Mouse (Mus musculus): Measurements from ENCODE around the gene Tomm70a. TPM values are rescaled to one million over a fixed set of nuclear protein-coding genes. Genes with fewer than 3 reads are reported as not detected.

Gene Tomm70a
- polyA plus RNA-seq, 1 experiment, result 13.2 TPM

DNA sequence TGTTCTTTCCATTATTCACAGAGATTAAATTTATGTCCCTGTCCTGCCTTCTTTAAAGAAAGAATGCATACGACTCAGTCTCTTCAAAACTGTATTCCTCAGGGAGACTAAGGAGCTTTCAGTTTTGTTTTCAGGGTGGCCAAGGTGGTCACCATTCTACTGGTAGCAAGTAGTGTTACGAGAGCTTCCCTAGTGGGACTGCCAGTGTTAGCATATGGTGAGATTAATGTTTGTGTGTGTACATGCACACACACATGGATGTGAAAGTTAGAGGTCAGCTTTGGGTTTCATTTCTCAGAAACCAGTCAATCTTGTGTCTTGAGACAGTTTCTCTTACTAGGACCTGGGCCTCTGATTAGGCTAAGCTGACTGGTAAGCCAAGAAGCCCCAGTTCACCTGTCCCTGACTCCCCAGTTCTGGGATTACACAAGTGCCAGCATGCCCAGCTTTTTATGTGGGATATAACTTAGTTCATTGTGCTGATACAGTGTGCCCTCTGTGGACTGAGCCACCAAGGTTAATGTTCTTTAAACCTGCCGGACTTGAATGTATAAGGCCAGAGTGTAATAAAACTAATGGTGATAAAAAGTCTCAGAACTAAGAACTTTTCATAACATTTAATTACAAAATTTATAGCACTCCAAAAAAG is 9.4 kb downstream of the Tomm70a start:
- WGBS, result 57% methylated on average over 3 of the region's 3 CpGs
- Histone ChIP-seq H3K4me1 (ENCODE audit: control insufficient read depth, insufficient read depth, low read length) (no peaks in the 10 kb centered on the region; the same call in 1 of the 2 replicates), H3K27ac (ENCODE audit: control insufficient read depth, insufficient read depth, low read depth, low read length, poor library complexity) (no peak overlapping the region), H3K4me3 (replicated peaks; ENCODE audit: control insufficient read depth, low read depth, low read length) (no peak overlapping the region)
- TF ChIP-seq POLR2A (IDR thresholded peaks at IDR 0.05; ENCODE audit: borderline replicate concordance, control insufficient read depth, low read depth, low read length), result no peak
- TF ChIP-seq CTCF (IDR thresholded peaks at IDR 0.05; ENCODE audit: control insufficient read depth, insufficient read depth, low read length), result no peak

DNA sequence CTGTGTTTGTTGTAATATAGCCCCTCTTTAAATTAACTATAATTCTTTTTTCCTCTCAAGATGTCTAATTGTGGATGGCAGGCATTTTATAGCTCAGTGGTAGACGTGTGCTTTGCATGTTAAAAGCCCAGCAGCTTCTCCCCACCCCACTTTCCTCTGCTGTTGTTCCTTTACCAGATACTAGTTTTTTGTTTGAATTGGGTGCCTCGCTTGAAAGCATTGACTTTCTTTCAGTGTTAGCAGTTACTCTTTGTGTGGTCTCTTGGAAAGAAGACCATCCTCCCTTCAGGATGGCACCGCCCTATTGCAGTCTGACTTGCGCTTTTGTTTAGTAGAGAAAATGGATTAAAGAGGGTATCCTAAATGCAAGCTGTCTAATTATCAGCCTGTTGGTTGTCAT is 10.0 kb downstream of the Tomm70a start:
- no peak overlapping the region for H3K4me3 ChIP-seq (replicated peaks; ENCODE audit: control insufficient read depth, low read depth, low read length)
- H3K27ac ChIP-seq (ENCODE audit: control insufficient read depth, insufficient read depth, low read depth, low read length, poor library complexity), result no peak overlapping the region
- no peaks in the 10 kb centered on the region; the same call in 1 of the 2 replicates for H3K4me1 ChIP-seq (ENCODE audit: control insufficient read depth, insufficient read depth, low read length)
- 80% methylated on average over 4 of the region's 4 CpGs for WGBS
- TF ChIP-seq POLR2A (IDR thresholded peaks at IDR 0.05; ENCODE audit: borderline replicate concordance, control insufficient read depth, low read depth, low read length) (no peak), CTCF (IDR thresholded peaks at IDR 0.05; ENCODE audit: control insufficient read depth, insufficient read depth, low read length) (no peak)

DNA sequence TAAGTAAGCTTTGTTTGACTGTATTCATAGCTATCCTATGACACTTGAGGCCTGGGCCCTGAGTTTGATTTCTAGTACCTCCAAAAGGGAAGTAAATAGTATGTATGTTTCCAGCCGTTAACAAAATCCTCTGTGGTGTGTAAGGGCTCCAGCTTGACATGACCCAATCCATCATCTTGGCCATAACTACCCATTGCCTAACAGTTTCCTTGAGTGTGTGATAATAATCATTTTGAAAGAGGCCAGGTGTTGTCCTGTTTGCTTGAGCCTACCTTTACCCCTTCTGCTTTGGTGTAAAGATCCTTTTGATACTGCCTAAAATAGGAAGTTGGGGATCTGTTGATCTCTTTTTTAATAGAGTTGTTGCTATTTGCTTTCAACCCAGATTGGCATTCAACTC is 10.8 kb downstream of the Tomm70a start:
- TF ChIP-seq CTCF (IDR thresholded peaks at IDR 0.05; ENCODE audit: control insufficient read depth, insufficient read depth, low read length), result no peak
- TF ChIP-seq POLR2A (IDR thresholded peaks at IDR 0.05; ENCODE audit: borderline replicate concordance, control insufficient read depth, low read depth, low read length), result no peak
- WGBS, result 16% methylated on average over 1 of the region's 1 CpGs
- no peaks in the 10 kb centered on the region; the same call in 1 of the 2 replicates for H3K4me1 ChIP-seq (ENCODE audit: control insufficient read depth, insufficient read depth, low read length)
- no peak overlapping the region for H3K27ac ChIP-seq (ENCODE audit: control insufficient read depth, insufficient read depth, low read depth, low read length, poor library complexity)
- no peak overlapping the region for H3K4me3 ChIP-seq (replicated peaks; ENCODE audit: control insufficient read depth, low read depth, low read length)

DNA sequence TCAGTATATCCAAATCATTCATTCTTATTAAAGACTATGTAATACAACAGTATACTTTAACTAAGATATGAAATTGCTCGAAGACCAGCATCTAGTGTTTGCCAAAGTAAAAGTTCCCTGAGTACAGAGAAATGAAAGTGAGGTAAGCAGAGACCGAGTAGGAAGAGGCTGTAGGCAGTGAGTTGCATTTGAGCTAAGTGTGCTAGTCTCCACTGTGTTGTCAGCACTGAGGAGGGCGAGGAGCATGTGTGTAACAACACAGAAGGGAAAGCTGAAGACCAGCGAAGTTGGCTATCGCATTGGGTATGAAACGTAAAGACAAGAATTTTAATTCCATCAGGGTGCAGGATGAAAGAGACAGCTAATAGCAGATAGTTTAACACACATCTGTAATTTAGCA is 12.1 kb downstream of the Tomm70a start:
- 79% methylated on average over 6 of the region's 6 CpGs for WGBS
- TF ChIP-seq POLR2A (IDR thresholded peaks at IDR 0.05; ENCODE audit: borderline replicate concordance, control insufficient read depth, low read depth, low read length) (no peak), CTCF (IDR thresholded peaks at IDR 0.05; ENCODE audit: control insufficient read depth, insufficient read depth, low read length) (no peak)

DNA sequence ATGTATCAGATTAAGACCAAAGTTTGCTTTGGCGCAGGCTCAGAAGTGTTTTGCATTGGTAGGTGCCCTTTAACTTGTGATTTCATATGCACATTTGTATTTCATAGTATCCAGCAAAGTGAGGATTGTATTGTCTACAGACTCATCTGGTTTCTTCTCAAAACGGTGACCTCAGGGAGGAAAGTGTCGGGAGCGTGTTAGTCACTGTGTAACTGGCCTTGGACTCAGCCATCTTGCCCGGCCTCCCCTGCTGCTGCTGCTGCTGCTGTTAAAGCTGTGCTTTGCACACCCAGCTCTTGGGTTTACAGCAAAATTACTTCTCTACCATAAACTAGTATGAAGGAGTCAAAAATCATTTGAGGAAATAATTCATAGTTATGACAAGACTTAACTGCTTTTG is 23.2 kb downstream of the Tomm70a start:
- H3K4me3 ChIP-seq (replicated peaks; ENCODE audit: control insufficient read depth, low read depth, low read length), result no peak overlapping the region
- no peak overlapping the region for H3K27ac ChIP-seq (ENCODE audit: control insufficient read depth, insufficient read depth, low read depth, low read length, poor library complexity)
- TF ChIP-seq POLR2A (IDR thresholded peaks at IDR 0.05; ENCODE audit: borderline replicate concordance, control insufficient read depth, low read depth, low read length) (no peak), CTCF (IDR thresholded peaks at IDR 0.05; ENCODE audit: control insufficient read depth, insufficient read depth, low read length) (no peak)
- no peaks in the 10 kb centered on the region for H3K4me1 ChIP-seq (ENCODE audit: control insufficient read depth, insufficient read depth, low read length)
- WGBS, result 94% methylated on average over 5 of the region's 5 CpGs

More for the DNA sequence above, 12.1 kb downstream of the Tomm70a start:
- Histone ChIP-seq H3K27ac (ENCODE audit: control insufficient read depth, insufficient read depth, low read depth, low read length, poor library complexity) (no peak overlapping the region), H3K4me3 (replicated peaks; ENCODE audit: control insufficient read depth, low read depth, low read length) (no peak overlapping the region), H3K4me1 (ENCODE audit: control insufficient read depth, insufficient read depth, low read length) (no peaks in the 10 kb centered on the region; the same call in 1 of the 2 replicates)

DNA sequence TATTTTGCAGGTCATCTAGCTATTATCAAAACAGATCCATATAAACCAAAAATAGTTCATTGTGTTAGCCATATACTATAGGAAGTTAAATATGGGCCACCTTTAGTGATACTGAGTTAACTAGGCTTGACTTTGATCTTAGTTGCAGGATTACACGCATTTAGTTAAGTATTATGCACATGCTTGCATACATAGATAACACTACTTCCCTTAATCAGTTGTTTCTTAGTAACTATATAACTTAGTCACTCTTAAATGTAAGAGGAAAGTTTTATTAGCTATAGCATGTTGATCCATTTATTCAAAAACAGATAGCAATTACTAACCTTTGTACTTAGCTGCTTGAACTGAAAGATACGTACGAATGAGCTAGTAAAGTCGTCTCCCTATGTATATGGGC is 29.9 kb downstream of the Tomm70a start:
- TF ChIP-seq POLR2A (IDR thresholded peaks at IDR 0.05; ENCODE audit: borderline replicate concordance, control insufficient read depth, low read depth, low read length) (no peak), CTCF (IDR thresholded peaks at IDR 0.05; ENCODE audit: control insufficient read depth, insufficient read depth, low read length) (no peak)
- H3K4me3 ChIP-seq (replicated peaks; ENCODE audit: control insufficient read depth, low read depth, low read length), result no peak overlapping the region
- H3K4me1 ChIP-seq (ENCODE audit: control insufficient read depth, insufficient read depth, low read length), result no peaks in the 10 kb centered on the region
- 90% methylated on average over 4 of the region's 4 CpGs for WGBS
- no peak overlapping the region for H3K27ac ChIP-seq (ENCODE audit: control insufficient read depth, insufficient read depth, low read depth, low read length, poor library complexity)

DNA sequence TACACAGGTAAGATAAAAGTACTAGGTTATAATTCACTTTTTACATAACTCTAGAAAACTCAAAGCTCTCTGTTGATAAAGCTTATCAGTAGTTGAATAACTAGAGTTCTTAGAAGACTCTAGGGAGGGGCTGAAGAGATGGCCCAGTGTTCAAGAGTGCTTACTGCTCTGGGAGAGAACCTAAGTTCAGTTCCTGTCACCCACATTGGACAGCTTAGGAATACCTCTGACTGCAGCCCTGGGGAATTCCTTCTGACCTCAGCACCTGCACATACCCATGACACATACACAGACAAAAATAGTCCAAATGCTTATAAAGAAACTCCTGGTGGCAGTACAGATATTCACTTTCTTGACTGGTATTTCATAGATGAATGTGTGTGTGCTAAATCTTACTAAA is 34.4 kb downstream of the Tomm70a start:
- no peak overlapping the region for H3K27ac ChIP-seq (ENCODE audit: control insufficient read depth, insufficient read depth, low read depth, low read length, poor library complexity)
- H3K4me3 ChIP-seq (replicated peaks; ENCODE audit: control insufficient read depth, low read depth, low read length), result no peak overlapping the region
- TF ChIP-seq CTCF (IDR thresholded peaks at IDR 0.05; ENCODE audit: control insufficient read depth, insufficient read depth, low read length) (no peak), POLR2A (IDR thresholded peaks at IDR 0.05; ENCODE audit: borderline replicate concordance, control insufficient read depth, low read depth, low read length) (no peak)
- H3K4me1 ChIP-seq (ENCODE audit: control insufficient read depth, insufficient read depth, low read length), result no peaks in the 10 kb centered on the region

DNA sequence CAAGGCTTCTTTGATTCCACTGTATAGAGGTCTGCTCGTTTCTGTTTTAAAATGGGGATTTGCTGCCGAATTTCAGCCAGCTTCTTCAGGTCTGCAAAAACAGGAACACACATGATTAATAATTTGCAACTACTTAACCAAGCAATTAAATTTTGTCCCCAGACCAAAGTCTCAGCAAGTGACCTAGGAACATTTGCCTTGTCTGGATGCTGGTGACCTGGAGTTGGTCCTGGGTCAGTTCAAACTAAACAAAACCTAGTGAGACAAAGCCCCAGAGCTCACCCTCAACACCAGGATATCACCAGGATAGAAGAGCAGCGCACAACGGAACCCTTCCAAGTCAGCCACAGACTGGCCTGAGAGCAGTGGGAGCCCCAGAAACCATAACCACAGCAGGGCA is 35.6 kb downstream of the Tomm70a start:
- TF ChIP-seq POLR2A (IDR thresholded peaks at IDR 0.05; ENCODE audit: borderline replicate concordance, control insufficient read depth, low read depth, low read length), result no peak
- TF ChIP-seq CTCF (IDR thresholded peaks at IDR 0.05; ENCODE audit: control insufficient read depth, insufficient read depth, low read length), result no peak
- Histone ChIP-seq H3K4me1 (ENCODE audit: control insufficient read depth, insufficient read depth, low read length) (no peaks in the 10 kb centered on the region), H3K27ac (ENCODE audit: control insufficient read depth, insufficient read depth, low read depth, low read length, poor library complexity) (no peak overlapping the region), H3K4me3 (replicated peaks; ENCODE audit: control insufficient read depth, low read depth, low read length) (no peak overlapping the region)
- WGBS, result 85% methylated on average over 4 of the region's 4 CpGs

DNA sequence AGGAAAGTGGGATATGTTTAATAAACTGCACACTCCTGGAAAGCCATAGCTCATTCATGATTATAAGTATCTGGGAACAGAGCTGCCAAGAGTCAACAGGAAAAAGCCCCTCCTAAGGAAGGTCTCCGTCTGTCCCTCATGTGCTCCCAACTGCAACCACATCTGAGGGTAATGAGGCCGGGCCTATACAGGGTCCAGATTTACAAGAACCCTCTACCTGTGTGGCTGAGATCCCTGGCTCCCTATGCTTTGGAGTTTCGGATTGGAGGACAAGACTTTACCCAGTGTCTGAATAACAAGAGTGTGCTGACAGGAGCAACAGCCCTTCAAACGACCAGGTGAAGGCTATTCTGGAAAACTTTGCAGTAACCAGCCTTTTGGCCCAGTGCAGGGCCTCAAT is 36.2 kb downstream of the Tomm70a start:
- Histone ChIP-seq H3K4me3 (replicated peaks; ENCODE audit: control insufficient read depth, low read depth, low read length) (no peak overlapping the region), H3K4me1 (ENCODE audit: control insufficient read depth, insufficient read depth, low read length) (no peaks in the 10 kb centered on the region), H3K27ac (ENCODE audit: control insufficient read depth, insufficient read depth, low read depth, low read length, poor library complexity) (no peak overlapping the region)
- WGBS, result 70% methylated on average over 4 of the region's 4 CpGs
- TF ChIP-seq POLR2A (IDR thresholded peaks at IDR 0.05; ENCODE audit: borderline replicate concordance, control insufficient read depth, low read depth, low read length) (no peak), CTCF (IDR thresholded peaks at IDR 0.05; ENCODE audit: control insufficient read depth, insufficient read depth, low read length) (no peak)
